Mouse (Mus musculus) MEL (cell line): Measurements from ENCODE around the gene Zfp277.

Experiments
- CTCF ChIP-seq, 3 experiments: IDR thresholded peaks in 2 of 3; conservative IDR thresholded peaks in 1 of 3; 2 replicates each; pipeline ENCODE4 v1.5.1; 2011 to 2012; ENCODE audit warnings: low read length in 3 of 3, low read depth in 2 of 3, mild to moderate bottlenecking in 2 of 3, improper control_type of control experiment in 1 of 3, inconsistent platforms in 1 of 3, mixed read lengths in 1 of 3, moderate library complexity in 1 of 3; ENCODE audit not compliant: control insufficient read depth in 1 of 3, insufficient read depth in 1 of 3, poor library complexity in 1 of 3, severe bottlenecking in 1 of 3
- EP300 ChIP-seq, 2 experiments: IDR thresholded peaks; 2 replicates each; pipeline ENCODE4 v1.6.1; 2011; ENCODE audit warnings: improper control_type of control experiment in 2 of 2, low read length in 2 of 2, low read depth in 1 of 2, mild to moderate bottlenecking in 1 of 2
- GATA1 ChIP-seq: IDR thresholded peaks from 2 replicates; pipeline ENCODE4 v1.6.1; 2011; ENCODE audit warnings: low read depth, low read length, improper control_type of control experiment
- HCFC1 ChIP-seq: IDR thresholded peaks from 2 replicates; pipeline ENCODE4 v1.6.1; 2012; ENCODE audit warnings: low read depth, mild to moderate bottlenecking, inconsistent platforms, low read length, improper control_type of control experiment, moderate library complexity
- MAFK ChIP-seq: IDR thresholded peaks from 2 replicates; pipeline ENCODE4 v1.6.1; 2011; ENCODE audit warnings: low read depth, mild to moderate bottlenecking, low read length, improper control_type of control experiment, borderline replicate concordance
- MAX ChIP-seq: IDR thresholded peaks from 2 replicates; pipeline ENCODE4 v1.6.1; 2011; ENCODE audit warnings: low read length, improper control_type of control experiment
- MAZ ChIP-seq: IDR thresholded peaks from 2 replicates; pipeline ENCODE4 v1.6.1; 2012; ENCODE audit warnings: low read depth, mild to moderate bottlenecking, inconsistent platforms, low read length, improper control_type of control experiment
- NELFE ChIP-seq: IDR thresholded peaks from 2 replicates; pipeline ENCODE4 v1.6.1; 2011; ENCODE audit warnings: low read depth, low read length, improper control_type of control experiment
- NRF1 ChIP-seq: IDR thresholded peaks from 2 replicates; pipeline ENCODE4 v1.6.1; 2014; ENCODE audit warnings: low read depth, mild to moderate bottlenecking, inconsistent platforms, low read length, improper control_type of control experiment, moderate library complexity; ENCODE audit not compliant: poor library complexity, insufficient read depth, severe bottlenecking
- POLR2A ChIP-seq, 2 experiments: IDR thresholded peaks; 2 replicates each; pipeline ENCODE4 v1.6.1; 2011 to 2012; ENCODE audit warnings: low read length in 2 of 2, mild to moderate bottlenecking in 2 of 2, control low read depth in 1 of 2, improper control_type of control experiment in 1 of 2, low read depth in 1 of 2, moderate library complexity in 1 of 2; ENCODE audit not compliant: control insufficient read depth in 1 of 2, insufficient read depth in 1 of 2, poor library complexity in 1 of 2
- RCOR1 ChIP-seq: IDR thresholded peaks from 2 replicates; pipeline ENCODE4 v1.6.1; 2012; ENCODE audit warnings: low read depth, mild to moderate bottlenecking, inconsistent platforms, low read length, improper control_type of control experiment
- SIN3A ChIP-seq: IDR thresholded peaks from 2 replicates; pipeline ENCODE4 v1.6.1; 2012; ENCODE audit warnings: low read length, improper control_type of control experiment, inconsistent platforms
- TCF12 ChIP-seq: IDR thresholded peaks from 2 replicates; pipeline ENCODE4 v1.6.1; 2014; ENCODE audit warnings: low read depth, mild to moderate bottlenecking, inconsistent platforms, low read length, improper control_type of control experiment, moderate library complexity
- ZNF384 ChIP-seq: IDR thresholded peaks from 2 replicates; pipeline ENCODE4 v1.6.1; 2012; ENCODE audit warnings: low read depth, mild to moderate bottlenecking, inconsistent platforms, low read length, improper control_type of control experiment

GRCm38 (mm10) chr12:40268313-40268712 is 177.4 kb downstream of the Zfp277 start:
- TF ChIP-seq HCFC1 (no peak), RCOR1 (no peak), CTCF (IDR thresholded peaks at IDR 0.05 in 2 of 3, conservative IDR thresholded peaks at IDR 0.05 in 1 of 3; ENCODE audit: control insufficient read depth in 1 of 3, insufficient read depth in 1 of 3, low read depth in 2 of 3, low read length in 3 of 3, poor library complexity in 1 of 3, severe bottlenecking in 1 of 3) (no peak), EP300 (IDR thresholded peaks at IDR 0.05; ENCODE audit: low read depth in 1 of 2, low read length in 2 of 2) (no peak), TCF12 (no peak), SIN3A (no peak), NRF1 (no peak), GATA1 (no peak), NELFE (no peak), POLR2A (IDR thresholded peaks at IDR 0.05; ENCODE audit: control insufficient read depth in 1 of 2, insufficient read depth in 1 of 2, low read depth in 1 of 2, low read length in 2 of 2, poor library complexity in 1 of 2) (no peak), MAX (no peak), ZNF384 (no peak), MAZ (no peak), MAFK (no peak)
